Mouse (Mus musculus): Measurements from ENCODE around the gene Iars2. TPM values are rescaled to one million over a fixed set of nuclear protein-coding genes. Genes with fewer than 3 reads are reported as not detected.

The Iars2 gene
- total and polyA plus RNA-seq, 3 experiments, result 37.2 to 47.2 (median 41.9) TPM

- H3K36me3 ChIP-seq (replicated peaks in 1 of 2; ENCODE audit: control insufficient read depth in 1 of 2, insufficient read depth in 1 of 2, low read length in 1 of 2), result peaks cover 15 to 47% of the 10 kb centered on the region in 2 experiments
- no peak for TF ChIP-seq E2F4 (IDR thresholded peaks at IDR 0.05; ENCODE audit: insufficient replicate concordance, low read depth, low read length)
- TF ChIP-seq POLR2AphosphoS2 (IDR thresholded peaks at IDR 0.05; ENCODE audit: low read depth, low read length), result no peak
- TF ChIP-seq MAFK (IDR thresholded peaks at IDR 0.05; ENCODE audit: insufficient replicate concordance, low read length), result no peak
- TF ChIP-seq MYC (IDR thresholded peaks at IDR 0.05; ENCODE audit: low read depth, low read length), result no peak
- TF ChIP-seq TCF12 (IDR thresholded peaks at IDR 0.05; ENCODE audit: low read depth, low read length), result no peak
- no peak for TF ChIP-seq NRF1 (IDR thresholded peaks at IDR 0.05; ENCODE audit: low read depth, low read length)
- no peak for TF ChIP-seq SMC3 (IDR thresholded peaks at IDR 0.05; ENCODE audit: low read depth, low read length)
- no peak for TF ChIP-seq ZNF384 (IDR thresholded peaks at IDR 0.05; ENCODE audit: low read depth, low read length)
- no peak for TF ChIP-seq ZC3H11A (IDR thresholded peaks at IDR 0.05; ENCODE audit: low read depth, low read length)
- TF ChIP-seq GABPA (IDR thresholded peaks at IDR 0.05; ENCODE audit: insufficient replicate concordance, low read depth, low read length), result no peak
- no peak for TF ChIP-seq ELF1 (IDR thresholded peaks at IDR 0.05; ENCODE audit: low read depth, low read length)
- no peak overlapping the region for H3K9ac ChIP-seq (ENCODE audit: insufficient read depth, low read depth)
- no peak overlapping the region for H3K4me2 ChIP-seq (ENCODE audit: insufficient read depth, low read depth, poor library complexity, severe bottlenecking)
- peaks cover 31% of the 10 kb centered on the region for H3K79me2 ChIP-seq (replicated peaks; ENCODE audit: control insufficient read depth, extremely low read depth, insufficient read depth, poor library complexity, severe bottlenecking)
- H3K4me1 ChIP-seq (ENCODE audit: control insufficient read depth in 1 of 2, insufficient read depth in 2 of 2), result peaks cover 0 to 45% of the 10 kb centered on the region in 2 experiments; a peak in 2 of 4 replicates
- H3K27me3 ChIP-seq (replicated peaks), result no peaks in the 10 kb centered on the region
- DNase-seq (ENCODE audit: extremely low read depth), result no peak
- no peak overlapping the region for H3K27ac ChIP-seq (ENCODE audit: insufficient read depth, low read depth)
- H3K9me3 ChIP-seq (replicated peaks; ENCODE audit: low read length), result no peaks in the 10 kb centered on the region
- dilution Hi-C loops (cut with MboI; ENCODE audit: extremely low pct_ligation_motif_present, extremely low pct_unique_long_range_greater_than_20kb, low sequenced_read_pairs) (no loop called here), in situ Hi-C loops (cut with MboI; ENCODE audit: low pct_ligation_motif_present, low pct_unique_long_range_greater_than_20kb, low sequenced_read_pairs) (no loop called here)
- no peak overlapping the region for H3K4me3 ChIP-seq (replicated peaks in 1 of 3; ENCODE audit: low read depth in 2 of 3, low read length in 2 of 3, poor library complexity in 1 of 3)
These were observed 7.3 kb upstream of the Iars2 start for GRCm38 (mm10) chr1:185336535-185336934.

- H3K4me2 ChIP-seq (ENCODE audit: insufficient read depth, low read depth, poor library complexity, severe bottlenecking), result no peak overlapping the region; the same call in 1 of the 2 replicates
- no peak overlapping the region for H3K27ac ChIP-seq (ENCODE audit: insufficient read depth, low read depth)
- no peak overlapping the region for H3K9ac ChIP-seq (ENCODE audit: insufficient read depth, low read depth)
- DNase-seq (ENCODE audit: extremely low read depth), result no peak
- no peaks in the 10 kb centered on the region for H3K9me3 ChIP-seq (replicated peaks; ENCODE audit: low read length)
- H3K36me3 ChIP-seq (replicated peaks in 1 of 2; ENCODE audit: control insufficient read depth in 1 of 2, insufficient read depth in 1 of 2, low read length in 1 of 2), result peaks cover 5 to 36% of the 10 kb centered on the region in 2 experiments
- TF ChIP-seq MYC (IDR thresholded peaks at IDR 0.05; ENCODE audit: low read depth, low read length) (no peak), GABPA (IDR thresholded peaks at IDR 0.05; ENCODE audit: insufficient replicate concordance, low read depth, low read length) (no peak), JUN (IDR thresholded peaks at IDR 0.05; ENCODE audit: insufficient read depth, low read depth, low read length) (no peak), JUND (conservative IDR thresholded peaks at IDR 0.05; ENCODE audit: low read depth, low read length) (no peak), RCOR1 (conservative IDR thresholded peaks at IDR 0.05; ENCODE audit: low read depth, low read length) (no peak), CHD2 (IDR thresholded peaks at IDR 0.05; ENCODE audit: low read length) (no peak), MAX (IDR thresholded peaks at IDR 0.05; ENCODE audit: low read length) (no peak), BHLHE40 (IDR thresholded peaks at IDR 0.05; ENCODE audit: low read depth, low read length) (no peak), EP300 (IDR thresholded peaks at IDR 0.05; ENCODE audit: low read length) (no peak), MEF2A (IDR thresholded peaks at IDR 0.05; ENCODE audit: borderline replicate concordance, low read depth, low read length) (no peak)
- no peaks in the 10 kb centered on the region for H3K27me3 ChIP-seq (replicated peaks)
- H3K79me2 ChIP-seq (replicated peaks; ENCODE audit: control insufficient read depth, extremely low read depth, insufficient read depth, poor library complexity, severe bottlenecking), result peaks cover 31% of the 10 kb centered on the region
- in situ Hi-C loops (cut with MboI; ENCODE audit: low pct_ligation_motif_present, low pct_unique_long_range_greater_than_20kb, low sequenced_read_pairs) (no loop called here), dilution Hi-C loops (cut with MboI; ENCODE audit: extremely low pct_ligation_motif_present, extremely low pct_unique_long_range_greater_than_20kb, low sequenced_read_pairs) (no loop called here)
- H3K4me3 ChIP-seq (replicated peaks in 1 of 3; ENCODE audit: low read depth in 2 of 3, low read length in 2 of 3, poor library complexity in 1 of 3), result no peak overlapping the region
- H3K4me1 ChIP-seq (ENCODE audit: control insufficient read depth in 1 of 2, insufficient read depth in 2 of 2), result peaks cover 0 to 45% of the 10 kb centered on the region in 2 experiments; a peak in 2 of 4 replicates
These were observed 6.1 kb upstream of the Iars2 start for GRCm38 (mm10) chr1:185335231-185335765.

Data from CH12.LX (cell line).